Mouse (Mus musculus): Measurements from ENCODE around the gene Dbil5.

- no peak for TF ChIP-seq CTCF (IDR thresholded peaks at IDR 0.05; ENCODE audit: low read depth)
- no peak for TF ChIP-seq EP300 (IDR thresholded peaks at IDR 0.05; ENCODE audit: low read depth)
Measured at GRCm38 (mm10) chr11:76253918-76254264, 36.5 kb downstream of the Dbil5 start.
